Mouse (Mus musculus) B cell, adult 2 months (primary cell): ENCODE data around the gene Wdr17.
"Not testable (repeated sequence)": the region's sequence is repeated elsewhere in the genome, so short reads cannot be mapped to it uniquely, and the experiment has no call there.

Source experiments
- DNase-seq, 2 experiments: peaks; one replicate each; pipeline ENCODE4 v3.0.0; 2022

Wdr17 gene

DNA sequence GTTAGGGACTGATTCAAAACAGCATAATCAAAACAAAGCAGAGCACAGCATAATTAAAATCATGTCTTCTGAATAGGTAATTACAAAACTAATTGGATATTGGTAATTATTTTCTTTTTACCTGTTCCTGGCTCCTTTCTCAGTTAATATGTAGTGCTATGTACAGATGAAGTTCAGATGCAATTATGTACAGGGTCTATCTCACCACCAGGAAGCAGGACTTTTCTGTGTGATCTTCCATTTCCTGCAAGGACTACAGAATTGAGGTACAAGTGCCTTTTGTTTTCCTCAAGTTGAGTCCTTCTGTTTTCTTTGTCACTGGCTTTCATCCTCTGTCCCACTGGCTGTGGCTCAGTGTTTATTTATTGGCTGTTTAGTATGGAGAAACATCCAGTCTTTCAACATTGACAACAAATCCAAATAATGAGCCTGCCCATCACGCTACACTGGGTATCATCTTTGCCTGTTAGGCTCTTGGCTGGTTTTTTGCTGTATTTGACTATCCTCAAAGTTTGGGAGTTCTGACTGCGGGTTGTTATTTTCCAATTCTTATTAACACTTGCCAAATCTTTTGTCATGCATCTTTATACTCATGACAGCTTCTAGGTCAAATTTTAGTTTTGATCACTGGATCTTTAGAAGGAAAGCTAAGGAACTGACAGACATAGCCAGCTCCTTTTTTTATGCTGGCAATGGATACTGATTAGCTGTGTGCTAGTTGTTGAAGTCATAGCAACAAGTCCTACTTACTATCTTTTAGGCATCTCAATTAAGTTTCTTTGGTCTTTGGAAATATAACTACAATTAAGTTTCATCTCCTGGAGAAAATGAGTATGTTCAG is 94.9 kb downstream of the Wdr17 start:
- no peak for DNase-seq

GRCm38 (mm10) chr8:54780134-54780942 is 106.6 kb downstream of the Wdr17 start:
- DNase-seq, result peak; percentile 12 to 22

GRCm38 (mm10) chr8:54779317-54780133 is 107.5 kb downstream of the Wdr17 start:
- peak; percentile 9 to 12 for DNase-seq

- DNase-seq, result no peak
These were observed 110.0 kb downstream of the Wdr17 start for GRCm38 (mm10) chr8:54777012-54777411.

DNA sequence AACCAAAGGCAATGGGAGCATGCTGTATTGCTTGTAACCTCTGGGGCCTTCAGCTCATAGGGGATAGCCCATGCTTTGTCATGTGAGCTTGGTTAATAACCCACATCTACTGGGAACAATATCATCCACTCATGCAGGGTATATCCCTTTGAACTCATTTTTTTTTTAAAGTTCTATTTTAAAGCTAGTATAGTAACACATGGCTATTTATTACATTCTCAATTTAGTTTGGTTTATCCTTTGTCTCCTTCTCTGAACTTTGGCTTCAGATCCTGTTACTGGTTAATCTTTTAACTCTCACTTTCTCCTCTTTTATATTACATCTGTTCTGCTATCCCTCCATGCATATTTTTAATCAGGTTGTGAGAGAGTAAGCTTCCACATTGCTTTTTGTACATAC is 110.7 kb downstream of the Wdr17 start:
- no peak for DNase-seq

- DNase-seq, result no peak
These were observed 129.3 kb downstream of the Wdr17 start for GRCm38 (mm10) chr8:54757646-54758045.

DNA sequence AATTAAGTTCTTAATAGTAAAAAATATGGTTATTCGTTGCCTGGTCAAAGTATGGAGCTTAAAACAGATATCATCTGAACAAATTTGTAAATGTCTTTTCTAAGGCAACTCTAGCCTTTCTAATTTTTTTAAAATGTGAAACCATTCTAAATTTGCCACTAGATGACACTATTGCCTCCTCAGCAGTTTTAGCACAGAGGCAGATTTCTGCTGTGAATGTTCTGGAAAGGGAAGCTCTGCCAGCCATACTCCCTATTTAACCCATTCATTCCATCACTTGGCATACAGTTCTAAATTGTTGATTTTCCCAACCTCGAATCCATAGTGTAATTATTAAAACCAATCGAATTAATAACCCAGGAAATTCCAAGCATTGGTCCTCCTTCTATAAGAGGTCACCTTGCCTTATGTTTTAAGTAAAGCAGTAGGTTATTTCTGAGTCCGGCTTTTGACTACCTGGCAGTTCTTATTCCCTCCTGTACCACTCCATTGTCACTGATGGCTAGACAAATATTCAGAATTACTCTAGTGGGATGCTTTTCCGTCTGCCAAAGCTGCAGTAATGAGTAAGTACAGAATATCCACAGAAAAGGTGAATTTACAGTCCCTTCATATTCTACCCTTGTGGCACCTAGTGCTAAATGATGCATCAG is 150.2 kb downstream of the Wdr17 start:
- no peak for DNase-seq

DNA sequence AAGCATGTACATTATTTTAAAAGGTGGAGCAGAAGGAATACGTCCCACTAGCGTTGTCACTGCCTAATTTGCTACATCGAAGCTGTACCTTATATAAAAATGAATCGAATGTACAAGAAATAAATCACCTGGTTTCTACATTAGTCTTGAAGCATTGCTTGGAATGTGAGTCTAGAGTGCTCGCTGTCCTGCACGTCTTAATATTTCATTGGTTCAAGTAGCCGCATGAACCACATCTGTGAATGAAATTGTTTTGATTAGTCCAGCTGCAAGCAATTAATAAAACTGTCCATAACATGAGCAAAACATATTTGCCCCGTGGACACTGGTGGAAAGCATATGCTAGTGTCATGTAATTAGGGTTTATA is 162.3 kb downstream of the Wdr17 start:
- DNase-seq, result no peak

- peak; percentile 69 to 72 for DNase-seq
These were observed 162.9 kb downstream of the Wdr17 start for GRCm38 (mm10) chr8:54723976-54724667.

- no peak for DNase-seq
These were observed 168.5 kb downstream of the Wdr17 start for GRCm38 (mm10) chr8:54718515-54718914.

GRCm38 (mm10) chr8:54705743-54706142 is 181.2 kb downstream of the Wdr17 start:
- peak in 1 of 2 experiments; percentile 2 for DNase-seq

DNA sequence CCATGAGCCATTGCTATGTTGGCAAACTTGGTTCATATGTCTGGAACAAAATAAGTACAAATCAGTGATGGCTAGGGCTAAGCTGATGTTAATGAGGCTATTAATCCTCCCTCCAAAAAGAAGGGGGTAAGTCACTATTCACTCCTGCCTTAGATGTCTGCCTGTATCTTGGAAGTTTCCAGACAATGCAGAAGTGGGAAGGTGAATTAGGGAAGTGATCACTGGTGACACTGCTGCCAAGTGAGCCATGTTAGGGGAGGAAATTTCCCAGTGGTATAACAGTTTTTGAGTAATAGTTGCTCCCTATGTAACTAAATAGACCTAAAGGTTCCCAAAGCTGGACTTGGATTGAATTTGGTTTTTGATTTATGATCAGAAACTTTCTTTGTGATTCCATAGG is 215.2 kb downstream of the Wdr17 start:
- DNase-seq, result no peak

DNA sequence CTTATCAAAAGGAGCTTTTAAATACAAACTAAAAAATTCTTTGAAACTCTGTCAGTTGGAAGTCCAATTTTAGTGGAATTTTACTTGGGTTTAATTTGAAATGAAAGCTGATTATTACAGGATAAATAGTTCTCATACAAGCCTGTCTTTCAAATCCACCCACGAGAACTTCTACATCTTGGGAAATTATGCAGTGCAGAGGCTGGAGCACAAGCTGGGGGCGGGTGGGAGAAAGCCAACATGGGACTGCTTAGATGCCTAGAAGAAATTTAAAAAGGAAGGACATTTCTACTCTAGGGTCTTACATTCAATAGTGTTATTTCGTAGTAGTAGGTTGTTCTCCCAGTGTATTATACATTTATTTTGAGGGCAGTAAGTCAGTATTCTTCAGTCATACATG is 219.2 kb downstream of the Wdr17 start:
- no peak for DNase-seq

DNA sequence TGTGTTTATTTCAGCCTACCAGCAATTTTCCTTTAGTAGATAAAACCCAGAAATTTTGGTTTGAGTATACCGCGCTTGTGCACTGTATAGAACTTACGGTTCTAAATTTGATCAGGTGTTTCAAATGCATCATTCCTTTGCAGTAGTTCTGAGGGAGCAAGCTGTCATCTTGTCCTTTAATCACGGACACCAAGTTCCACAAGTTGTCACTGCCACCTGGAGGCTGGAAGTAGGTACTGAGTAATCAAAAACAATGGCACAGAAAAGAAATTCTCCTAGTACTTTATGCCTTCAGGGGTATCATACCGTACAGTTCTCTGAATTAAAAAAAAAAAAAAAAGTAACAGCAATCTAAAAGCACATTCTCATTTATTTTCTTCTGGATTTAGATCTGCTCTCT is 226.3 kb downstream of the Wdr17 start:
- peak; percentile 51 to 56 for DNase-seq

DNA sequence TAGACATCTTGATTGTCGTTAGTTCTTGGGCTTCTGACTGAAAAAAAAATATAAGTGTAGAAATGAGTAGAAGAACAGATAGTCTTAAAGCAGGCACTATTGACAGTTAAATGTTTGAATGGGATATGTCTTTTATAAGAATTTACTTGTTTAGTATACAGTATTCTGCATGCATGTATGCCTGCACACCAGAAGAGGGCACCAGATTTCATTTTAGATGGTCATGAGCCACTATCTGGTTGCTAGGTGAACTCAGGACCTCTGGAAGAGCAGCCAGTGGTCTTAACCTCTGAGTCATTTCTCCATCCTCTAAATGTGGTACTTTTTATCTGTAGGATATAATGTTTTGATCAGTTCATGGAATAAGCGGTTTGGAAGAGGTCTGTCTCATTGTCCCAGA is 227.3 kb downstream of the Wdr17 start:
- no peak for DNase-seq

DNA sequence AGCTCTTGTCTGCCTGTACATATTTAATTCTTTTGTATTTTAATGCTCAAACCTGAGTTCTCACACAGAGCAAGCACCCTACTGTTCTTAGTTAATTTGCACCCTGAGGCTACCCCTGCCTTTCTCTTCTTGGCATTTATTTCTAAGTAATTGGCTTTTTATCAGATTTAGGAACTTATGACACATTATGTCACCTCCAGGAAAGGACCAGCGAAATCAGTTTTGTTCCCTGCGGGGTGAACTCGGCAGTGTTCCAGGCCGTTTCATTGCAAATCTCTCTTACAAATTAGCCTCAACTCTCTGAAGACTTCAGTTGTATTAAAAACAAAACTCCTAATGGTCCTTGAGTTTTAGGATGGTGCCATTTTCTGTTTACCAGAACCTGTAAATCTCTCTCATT is 248.3 kb downstream of the Wdr17 start:
- no peak for DNase-seq

- not testable (repeated sequence) for DNase-seq
These were observed 270.3 kb downstream of the Wdr17 start for GRCm38 (mm10) chr8:54616710-54617109.

DNA sequence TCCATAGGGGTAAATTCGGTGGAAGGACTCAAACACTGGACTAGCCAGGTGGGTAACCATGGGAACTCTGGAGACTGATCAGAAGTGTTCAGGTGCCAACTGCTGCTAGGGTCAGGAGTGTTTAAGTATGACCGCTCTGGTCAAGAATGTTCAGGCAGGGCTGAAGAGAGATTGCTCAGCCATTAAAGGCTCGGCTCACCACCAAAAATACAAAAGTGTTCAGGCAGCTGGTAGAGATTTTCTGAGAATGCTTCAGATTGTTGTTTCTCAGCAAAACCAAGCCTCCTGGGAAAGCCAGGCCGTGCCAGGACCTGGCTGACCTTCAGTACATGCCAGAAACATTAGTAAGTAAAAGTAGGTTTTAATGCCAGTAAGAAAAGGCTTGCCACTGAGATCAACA is 276.7 kb downstream of the Wdr17 start:
- DNase-seq, result no peak

- no peak for DNase-seq
These were observed 277.6 kb downstream of the Wdr17 start for GRCm38 (mm10) chr8:54609336-54609735.

- no peak for DNase-seq
These were observed 283.5 kb downstream of the Wdr17 start for GRCm38 (mm10) chr8:54603440-54603839.

DNA sequence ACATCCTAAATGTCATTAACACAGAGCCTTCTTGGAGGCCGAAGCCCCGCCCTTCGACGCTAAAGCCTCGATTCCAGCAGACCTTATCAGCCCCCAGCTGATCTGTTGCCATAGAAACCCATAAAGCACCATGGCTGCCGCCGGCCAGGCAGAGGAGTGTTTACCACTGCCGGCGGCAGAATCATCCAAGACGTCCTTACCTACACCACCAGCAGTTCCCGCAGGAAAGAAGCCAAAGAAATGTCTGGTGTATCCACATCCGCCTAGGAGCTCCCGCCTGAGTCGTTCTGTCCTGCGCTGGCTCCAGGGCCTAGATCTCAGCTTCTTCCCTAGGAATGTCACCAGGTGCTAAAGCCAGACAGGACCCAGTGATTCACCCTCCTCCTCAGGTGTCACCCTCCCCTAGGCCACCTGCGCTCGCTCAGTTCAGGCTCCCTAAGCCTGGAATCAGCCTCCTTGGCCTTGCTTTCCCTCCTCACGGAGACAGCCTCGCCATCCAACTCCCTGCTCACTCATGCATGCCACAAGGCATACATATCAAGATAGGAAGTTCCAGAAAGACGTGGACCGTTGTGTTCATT is 286.2 kb downstream of the Wdr17 start, which contains the start of gene Spata4:
TSS of gene Spata4 (plus strand) at position 111 of the 581 bp plus-strand sequence.
- DNase-seq, result no peak

DNA sequence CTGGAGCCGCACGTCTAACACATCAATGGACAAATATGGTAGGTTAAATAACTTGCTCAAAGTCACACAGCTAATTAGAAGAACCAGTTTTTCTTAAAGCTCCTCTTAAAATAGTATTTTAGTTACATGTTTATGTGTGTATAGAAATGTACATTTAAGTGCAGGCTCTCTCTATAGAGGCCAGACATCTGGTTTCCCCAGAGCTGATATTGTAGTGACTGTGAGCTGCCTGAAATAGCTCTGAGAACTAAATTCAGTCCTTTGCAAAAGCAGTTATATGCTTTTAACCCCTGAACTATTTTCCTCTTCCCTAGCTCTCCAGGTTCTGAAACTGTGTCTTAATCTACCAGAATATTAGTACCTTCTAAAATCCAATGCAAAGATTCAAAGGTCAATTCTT is 289.6 kb downstream of the Wdr17 start:
- no peak for DNase-seq
